Mouse (Mus musculus) intestine, embryonic 14.5 days (tissue): ENCODE measurements at regions not wholly inside any gene's neighbourhood (a gene's known extent, or its start where the extent isn't known, plus 50 kb on each side); places are given as distances from the start of the nearest gene placed in this dataset.

Experiments
- ATAC-seq: fragments of 200-750 bp; cut with Nextera tagmentation; replicated peaks from 2 replicates; pipeline ENCODE4 v1.8.0; 2017; ENCODE audit warnings: low read depth, moderate number of reproducible peaks, moderate TSS enrichment, moderate library complexity; ENCODE audit not compliant: low FRiP score, low TSS enrichment
- DNase-seq: peaks from one replicate; pipeline ENCODE4 v3.0.0-alpha.2; 2018; ENCODE audit warnings: low spot score
- H3K27ac ChIP-seq: fragments of 300-500 bp; sonication (generic); 2 replicates; pipeline ENCODE4 v1.5.1; 2014; ENCODE audit warnings: low read depth, mild to moderate bottlenecking, control low read depth
- H3K27me3 ChIP-seq: fragments of 300-500 bp; sonication (generic); replicated peaks from 2 replicates; pipeline ENCODE4 v1.6.1; 2014; ENCODE audit warnings: low read length, control low read depth; ENCODE audit not compliant: control insufficient read depth, insufficient read depth
- H3K36me3 ChIP-seq: fragments of 300-500 bp; sonication (generic); 2 replicates; pipeline ENCODE4 v1.6.1; 2014; ENCODE audit warnings: low read length, control low read depth; ENCODE audit not compliant: control insufficient read depth, insufficient read depth
- H3K4me1 ChIP-seq: fragments of 300-500 bp; sonication (generic); replicated peaks from 2 replicates; pipeline ENCODE4 v1.6.1; 2014; ENCODE audit warnings: low read length, control low read depth, mixed read lengths; ENCODE audit not compliant: control insufficient read depth, insufficient read depth
- H3K4me2 ChIP-seq: fragments of 300-500 bp; sonication (generic); 2 replicates; pipeline ENCODE4 v1.6.1; 2014; ENCODE audit warnings: low read length
- H3K4me3 ChIP-seq: fragments of 300-500 bp; sonication (generic); 2 replicates; pipeline ENCODE4 v1.5.1; 2014; ENCODE audit warnings: low read depth, low read length, control low read depth, mixed read lengths
- H3K9ac ChIP-seq: fragments of 300-500 bp; sonication (generic); 2 replicates; pipeline ENCODE4 v1.6.1; 2014; ENCODE audit warnings: mild to moderate bottlenecking, low read length
- H3K9me3 ChIP-seq: fragments of 300-500 bp; sonication (generic); 2 replicates; pipeline ENCODE4 v1.6.1; 2016; ENCODE audit warnings: low read length, control low read depth; ENCODE audit not compliant: control insufficient read depth
- WGBS: fragments of 180-500 bp; shearing (Covaris S2); extraction: QIAGEN DNeasy Blood & Tissue Kit; methylation state at CpG from one replicate; pipeline ENCODE4 v1.1.7; 2014; 5-methylcytosine and 5-hydroxymethylcytosine counted together

GRCm38 (mm10) chr3:34485345-34486223 lies 164.6 kb upstream of the Sox2 start:
- no peaks in the 10 kb centered on the region for H3K27me3 ChIP-seq
- H3K4me1 ChIP-seq: no peaks in the 10 kb centered on the region
- WGBS: 41% methylated on average over 15 of the region's 15 CpGs
- no peak overlapping the region for H3K4me3 ChIP-seq
- DNase-seq (peak; percentile 56), ATAC-seq (peak; percentile 77)
- no peak overlapping the region for H3K9ac ChIP-seq
- no peaks in the 10 kb centered on the region for H3K9me3 ChIP-seq
- H3K4me2 ChIP-seq: peak overlapping the region; percentile 20; the same call in 1 of the 2 replicates
- H3K27ac ChIP-seq: no peak overlapping the region
- no peaks in the 10 kb centered on the region for H3K36me3 ChIP-seq

- no peaks in the 10 kb centered on the region for H3K4me1 ChIP-seq
- no peaks in the 10 kb centered on the region for H3K27me3 ChIP-seq
- H3K36me3 ChIP-seq: no peaks in the 10 kb centered on the region
- no peak overlapping the region for H3K9ac ChIP-seq
- ATAC-seq (no peak), DNase-seq (peak; percentile 37)
- no peaks in the 10 kb centered on the region for H3K9me3 ChIP-seq
- WGBS: 86% methylated on average over 3 of the region's 3 CpGs
- no peak overlapping the region for H3K4me2 ChIP-seq
- no peak overlapping the region for H3K27ac ChIP-seq
- no peak overlapping the region for H3K4me3 ChIP-seq
These were observed 166.3 kb upstream of the Sox2 start for GRCm38 (mm10) chr3:34483934-34484333.

GRCm38 (mm10) chr3:34481821-34482713 lies 168.1 kb upstream of the Sox2 start:
- no peak overlapping the region for H3K4me2 ChIP-seq
- no peaks in the 10 kb centered on the region for H3K36me3 ChIP-seq
- DNase-seq: no peak
- no peaks in the 10 kb centered on the region for H3K4me1 ChIP-seq
- no peaks in the 10 kb centered on the region for H3K9me3 ChIP-seq
- ATAC-seq: no peak
- H3K27me3 ChIP-seq: no peaks in the 10 kb centered on the region
- H3K4me3 ChIP-seq: no peak overlapping the region
- WGBS: 57% methylated on average over 16 of the region's 16 CpGs
- no peak overlapping the region for H3K9ac ChIP-seq
- no peak overlapping the region for H3K27ac ChIP-seq

- DNase-seq (no peak), ATAC-seq (no peak)
- 60% methylated on average over 3 of the region's 3 CpGs for WGBS
- Histone ChIP-seq H3K4me3 (no peak overlapping the region), H3K36me3 (no peaks in the 10 kb centered on the region), H3K27ac (no peak overlapping the region), H3K27me3 (no peaks in the 10 kb centered on the region), H3K4me2 (no peak overlapping the region), H3K9ac (no peak overlapping the region), H3K4me1 (no peaks in the 10 kb centered on the region), H3K9me3 (no peaks in the 10 kb centered on the region)
These were observed 168.9 kb upstream of the Sox2 start for GRCm38 (mm10) chr3:34481314-34481713.

GRCm38 (mm10) chr3:34474126-34474525 lies 176.1 kb upstream of the Sox2 start:
- H3K4me2 ChIP-seq: no peak overlapping the region
- 55% methylated on average over 4 of the region's 4 CpGs for WGBS
- ATAC-seq (no peak), DNase-seq (no peak)
- no peaks in the 10 kb centered on the region for H3K9me3 ChIP-seq
- no peaks in the 10 kb centered on the region for H3K4me1 ChIP-seq
- H3K27me3 ChIP-seq: no peaks in the 10 kb centered on the region
- no peak overlapping the region for H3K4me3 ChIP-seq
- no peak overlapping the region for H3K9ac ChIP-seq
- no peaks in the 10 kb centered on the region for H3K36me3 ChIP-seq
- H3K27ac ChIP-seq: no peak overlapping the region

- no peaks in the 10 kb centered on the region for H3K36me3 ChIP-seq
- H3K4me1 ChIP-seq: no peaks in the 10 kb centered on the region
- no peaks in the 10 kb centered on the region for H3K9me3 ChIP-seq
- no peak overlapping the region for H3K27ac ChIP-seq
- no peaks in the 10 kb centered on the region for H3K27me3 ChIP-seq
- H3K4me2 ChIP-seq: no peak overlapping the region
- WGBS: 83% methylated on average over 5 of the region's 5 CpGs
- DNase-seq: no peak
- ATAC-seq: no peak
- H3K4me3 ChIP-seq: no peak overlapping the region
- no peak overlapping the region for H3K9ac ChIP-seq
These were observed 179.5 kb upstream of the Sox2 start for GRCm38 (mm10) chr3:34470721-34471120.

- Histone ChIP-seq H3K9me3 (no peaks in the 10 kb centered on the region), H3K36me3 (no peaks in the 10 kb centered on the region), H3K27me3 (no peaks in the 10 kb centered on the region), H3K27ac (no peak overlapping the region), H3K4me1 (no peaks in the 10 kb centered on the region), H3K4me3 (no peak overlapping the region), H3K4me2 (no peak overlapping the region), H3K9ac (no peak overlapping the region)
- ATAC-seq (no peak), DNase-seq (no peak)
- 79% methylated on average over 2 of the region's 2 CpGs for WGBS
These were observed 180.3 kb upstream of the Sox2 start for GRCm38 (mm10) chr3:34469946-34470345.

- Histone ChIP-seq H3K4me3 (no peak overlapping the region), H3K27ac (no peak overlapping the region), H3K4me1 (no peaks in the 10 kb centered on the region), H3K36me3 (no peaks in the 10 kb centered on the region), H3K27me3 (no peaks in the 10 kb centered on the region), H3K9ac (no peak overlapping the region), H3K4me2 (no peak overlapping the region), H3K9me3 (no peaks in the 10 kb centered on the region)
- DNase-seq (no peak), ATAC-seq (no peak)
- WGBS: 51% methylated on average over 4 of the region's 4 CpGs
These were observed 183.9 kb upstream of the Sox2 start for GRCm38 (mm10) chr3:34466312-34466711.
